Mouse (Mus musculus) megakaryocyte, embryonic 14.5 days (primary cell): ENCODE results near the gene Adam22.

ENCODE experiments used
- FLI1 ChIP-seq: IDR thresholded peaks from 2 replicates; pipeline ENCODE4 v1.6.1; 2012; ENCODE audit warnings: low read length, inconsistent platforms, mixed read lengths
- GATA1 ChIP-seq: IDR thresholded peaks from 3 replicates; pipeline ENCODE4 v1.6.1; 2012; ENCODE audit warnings: mixed read lengths, low read length, inconsistent platforms, borderline replicate concordance

DNA sequence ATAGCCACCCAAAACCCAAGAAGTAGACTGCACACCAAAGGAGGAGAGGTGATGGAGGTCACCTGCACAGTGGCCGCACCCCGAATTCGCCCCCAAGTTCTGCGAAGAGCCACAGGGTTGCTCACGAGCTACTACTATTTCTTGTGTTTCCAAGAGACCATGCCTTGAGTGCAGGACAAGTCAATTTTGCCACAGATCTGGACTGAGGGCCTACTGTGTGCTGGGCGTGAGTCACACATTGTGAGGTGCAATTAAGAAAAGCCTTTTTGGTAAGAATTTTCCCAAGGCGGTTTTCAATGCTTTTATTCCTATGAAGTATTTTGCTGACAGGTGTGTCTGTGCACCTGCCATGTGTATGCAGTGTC lies 350 bp upstream of the Adam22 start:
- TF ChIP-seq FLI1 (no peak), GATA1 (no peak)
